Mouse (Mus musculus) naive thymus-derived CD4-positive, alpha-beta T cell, adult 2 months (primary cell): Measurements from ENCODE around the gene Cradd.
A peak's percentile ranks its signal among the peaks of the same experiment; 100 is the strongest.

ENCODE experiments used
- DNase-seq: peaks from one replicate; pipeline ENCODE4 v3.0.0-alpha.2; 2011; ENCODE audit warnings: low read depth

Gene Cradd

GRCm38 (mm10) chr10:95269151-95269550 lies 54.8 kb downstream of the Cradd start:
- DNase-seq: no peak

DNA sequence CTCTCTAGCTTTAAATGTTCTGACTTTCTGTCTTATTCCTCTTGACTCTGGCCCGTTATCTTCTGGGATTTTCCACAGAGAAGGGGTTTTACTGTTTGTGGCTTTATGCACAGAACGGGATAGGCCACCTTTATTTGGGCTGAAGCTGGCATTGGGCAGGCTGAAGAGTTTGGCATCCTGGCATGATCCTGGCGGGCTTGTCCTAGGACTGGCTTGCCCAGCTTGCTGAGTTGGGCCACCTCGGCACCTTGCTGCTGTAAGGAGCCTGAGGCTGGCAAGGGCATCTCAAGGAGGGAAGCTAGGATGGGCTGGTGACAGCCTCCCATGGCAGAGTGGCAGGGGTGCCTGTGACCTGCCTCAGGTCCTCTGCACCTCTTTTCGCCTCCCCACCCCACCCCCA lies 55.6 kb downstream of the Cradd start:
- no peak for DNase-seq

- DNase-seq: no peak
These were observed 57.0 kb downstream of the Cradd start for GRCm38 (mm10) chr10:95266983-95267382.

- DNase-seq: peak; percentile 29
These were observed 57.7 kb downstream of the Cradd start for GRCm38 (mm10) chr10:95266041-95266762.

DNA sequence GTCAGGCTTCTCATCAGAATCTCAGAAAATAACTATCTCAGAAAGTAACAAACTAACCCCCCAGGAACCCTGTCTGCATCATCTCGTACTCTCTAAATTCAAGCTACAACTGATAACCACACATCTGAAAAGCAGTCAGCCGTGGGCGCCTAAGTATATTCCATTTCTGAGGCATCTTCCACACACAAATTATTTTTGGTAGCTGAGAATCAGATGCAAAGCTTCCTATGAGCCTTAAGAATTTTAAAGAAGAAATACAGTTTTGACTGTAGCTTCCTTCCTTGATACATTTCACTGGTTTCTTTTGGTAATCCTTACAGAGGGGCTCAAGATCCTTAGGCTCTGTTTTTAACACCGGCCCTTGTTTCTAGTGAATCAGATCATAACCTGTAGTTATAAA lies 58.4 kb downstream of the Cradd start:
- no peak for DNase-seq

- peak; percentile 48 for DNase-seq
These were observed 59.2 kb downstream of the Cradd start for GRCm38 (mm10) chr10:95264485-95265321.

- peak; percentile 77 for DNase-seq
These were observed 61.5 kb downstream of the Cradd start for GRCm38 (mm10) chr10:95262388-95262787.

- peak; percentile 60 for DNase-seq
These were observed 62.7 kb downstream of the Cradd start for GRCm38 (mm10) chr10:95261279-95261678.

DNA sequence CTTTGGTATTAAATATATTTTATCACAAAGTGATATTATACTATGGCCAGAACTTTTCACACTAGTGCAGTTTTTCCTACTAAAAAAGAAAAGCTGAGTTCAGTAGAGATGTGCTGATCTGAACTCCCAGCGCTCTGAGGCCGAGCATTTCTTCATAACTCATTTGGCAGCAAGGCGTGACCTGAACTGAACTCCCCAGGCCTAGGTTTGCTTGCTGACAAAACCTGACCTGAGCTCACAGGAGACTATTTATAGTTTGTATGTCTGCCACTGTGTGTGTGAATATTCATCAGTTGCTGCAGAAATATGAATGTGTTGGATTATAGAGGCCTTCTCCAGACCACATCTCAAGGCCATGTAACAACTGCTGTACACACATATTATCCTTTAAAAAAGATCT lies 63.5 kb downstream of the Cradd start:
- no peak for DNase-seq

GRCm38 (mm10) chr10:95258471-95259155 lies 65.3 kb downstream of the Cradd start:
- no peak for DNase-seq

DNA sequence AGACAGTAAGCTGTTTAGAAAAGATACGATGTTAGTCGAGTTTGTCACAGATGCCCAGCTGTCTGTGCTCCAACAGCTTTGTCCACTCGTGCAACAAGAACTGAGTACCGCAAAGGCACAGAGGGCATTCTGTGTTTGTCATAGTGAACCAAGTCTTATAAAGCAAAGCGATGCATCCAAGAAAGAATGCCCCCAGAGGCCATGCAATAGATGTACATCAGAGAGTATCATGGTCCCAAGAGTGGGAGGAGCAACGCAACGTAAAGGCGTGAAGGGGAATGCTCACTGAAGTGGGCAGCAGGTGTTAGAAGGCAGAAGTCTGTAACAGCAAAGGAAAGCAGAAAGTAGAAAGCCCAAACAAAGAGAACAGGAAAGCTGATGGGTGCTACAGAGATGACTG lies 66.0 kb downstream of the Cradd start:
- DNase-seq: no peak

DNA sequence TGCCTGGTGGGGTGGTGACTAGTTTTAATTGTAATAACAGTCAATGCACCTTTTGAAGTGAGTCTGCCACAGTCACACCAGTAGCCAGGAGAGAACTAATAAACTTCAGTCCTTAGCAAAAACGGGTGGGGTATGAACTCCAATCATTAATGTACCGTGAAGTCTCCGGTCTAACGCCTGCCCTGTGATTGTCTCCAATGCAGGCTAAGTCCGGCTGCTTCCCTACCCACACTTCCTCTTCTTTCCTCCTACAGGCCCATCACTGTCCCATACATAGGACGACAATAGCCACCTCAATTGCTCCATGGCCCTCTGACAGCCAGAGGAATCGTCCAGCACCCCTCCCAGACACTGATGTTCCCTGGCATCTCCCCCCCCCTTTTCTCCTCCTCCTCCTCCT lies 67.8 kb downstream of the Cradd start:
- DNase-seq: no peak

- DNase-seq: no peak
These were observed 68.8 kb downstream of the Cradd start for GRCm38 (mm10) chr10:95255018-95255680.

GRCm38 (mm10) chr10:95254453-95255001 lies 69.4 kb downstream of the Cradd start:
- no peak for DNase-seq

DNA sequence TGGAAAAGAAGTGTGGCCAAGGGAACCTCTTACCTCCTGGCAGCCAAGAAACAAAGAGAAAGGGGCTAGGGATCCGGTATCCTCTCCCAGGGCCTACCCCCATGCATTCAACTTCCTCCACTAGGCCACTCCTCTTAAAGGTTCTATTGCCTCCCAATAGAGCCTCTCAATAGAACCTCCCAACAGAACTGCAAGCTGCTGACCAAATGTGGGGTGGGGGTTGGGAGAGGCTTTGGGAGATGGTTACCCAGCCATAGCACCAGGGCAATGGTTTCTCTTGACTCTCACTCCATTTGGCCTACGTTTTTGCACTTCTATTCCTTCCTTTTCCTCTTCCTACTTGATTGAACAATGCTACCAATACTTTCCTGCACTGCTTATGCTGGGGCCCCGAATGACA lies 69.9 kb downstream of the Cradd start:
- no peak for DNase-seq

DNA sequence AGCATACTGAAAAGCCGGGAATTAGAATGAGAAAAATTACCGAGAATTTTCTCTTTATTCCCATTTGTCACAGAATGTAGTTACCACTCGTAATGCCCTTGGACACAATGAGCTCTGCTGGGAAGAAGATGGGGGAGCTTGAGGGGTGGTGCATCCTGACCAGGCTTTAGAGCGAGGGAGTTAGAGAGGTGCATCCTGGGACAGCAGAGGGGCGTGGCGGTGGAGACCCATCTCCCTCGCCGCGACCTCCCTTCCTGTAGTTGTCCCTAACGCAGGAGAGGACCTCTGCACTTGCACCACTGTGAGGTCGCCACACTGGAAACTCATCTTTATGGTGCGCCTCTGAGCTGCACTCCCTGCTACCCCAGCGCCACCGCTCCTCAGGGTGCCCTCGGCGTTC lies 72.3 kb downstream of the Cradd start:
- no peak for DNase-seq

- DNase-seq: no peak
These were observed 75.6 kb downstream of the Cradd start for GRCm38 (mm10) chr10:95248362-95248761.

GRCm38 (mm10) chr10:95246696-95247095 lies 77.2 kb downstream of the Cradd start:
- DNase-seq: no peak

- DNase-seq: no peak
These were observed 78.3 kb downstream of the Cradd start for GRCm38 (mm10) chr10:95245680-95245982.

DNA sequence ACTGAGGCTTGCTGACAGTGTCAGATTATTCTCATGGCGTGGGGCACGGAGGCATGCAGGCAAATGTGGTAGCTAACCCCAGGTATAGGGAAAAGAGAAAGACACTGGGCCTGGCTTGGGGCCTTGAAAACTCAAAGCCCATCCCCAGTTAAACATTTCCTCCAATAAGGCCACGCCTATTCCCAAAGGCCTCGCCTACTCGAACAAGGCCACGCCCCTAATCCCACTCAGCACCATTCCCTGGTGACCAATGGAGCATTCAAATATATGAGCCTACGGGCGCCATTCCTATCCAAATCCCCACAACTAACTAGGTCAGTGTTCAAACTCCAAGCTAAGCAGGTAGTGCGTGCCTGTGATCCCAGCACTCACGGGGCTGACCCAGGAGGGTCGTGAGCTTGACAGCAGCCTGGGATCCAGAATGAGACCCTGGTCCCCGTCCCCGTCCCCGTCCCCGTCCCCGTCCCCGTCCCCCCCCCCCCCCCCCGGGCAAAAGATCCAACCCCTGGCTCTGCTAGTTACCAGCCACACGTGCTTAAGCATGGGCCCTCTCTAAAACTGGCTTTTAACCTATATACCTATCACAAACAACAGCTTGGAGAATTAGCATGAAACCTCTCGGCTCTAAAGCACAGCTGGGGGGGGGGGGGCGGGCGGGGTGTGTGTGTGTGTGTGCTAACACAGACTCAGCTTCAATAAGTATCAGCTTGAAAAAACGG lies 78.8 kb downstream of the Cradd start:
- DNase-seq: no peak
